Mouse (Mus musculus) lung, postnatal 0 days (tissue): ENCODE measurements around the gene Clip2. TPM values are rescaled to one million over a fixed set of nuclear protein-coding genes. Genes with fewer than 3 reads are reported as not detected.

Source experiments
- ATAC-seq: fragments of 200-750 bp; cut with Nextera tagmentation; 2 replicates; pipeline ENCODE4 v1.8.0; 2017; ENCODE audit warnings: moderate library complexity
- DNase-seq: peaks from one replicate; pipeline ENCODE4 v3.0.0-alpha.2; 2016; ENCODE audit warnings: low spot score
- H3K27ac ChIP-seq: fragments of 300-500 bp; sonication (generic); 2 replicates; pipeline ENCODE4 v1.5.1; 2014; ENCODE audit warnings: antibody characterized with exemption, mild to moderate bottlenecking, low read length, mixed read lengths
- H3K27me3 ChIP-seq: fragments of 300-500 bp; sonication (generic); replicated peaks from 2 replicates; pipeline ENCODE4 v1.6.1; 2014; ENCODE audit warnings: low read length, mixed read lengths; ENCODE audit not compliant: insufficient read depth
- H3K36me3 ChIP-seq: fragments of 300-500 bp; sonication (generic); 2 replicates; pipeline ENCODE4 v1.6.1; 2014; ENCODE audit warnings: low read length, mixed read lengths; ENCODE audit not compliant: insufficient read depth
- H3K4me1 ChIP-seq: fragments of 300-500 bp; sonication (generic); 2 replicates; pipeline ENCODE4 v1.6.1; 2014; ENCODE audit warnings: antibody characterized with exemption, low read depth, low read length, mixed read lengths; ENCODE audit not compliant: insufficient read depth
- H3K4me2 ChIP-seq: fragments of 300-500 bp; sonication (generic); replicated peaks from 2 replicates; pipeline ENCODE4 v1.6.1; 2014; ENCODE audit warnings: low read depth, mild to moderate bottlenecking, low read length, moderate library complexity, mixed read lengths
- H3K4me3 ChIP-seq: fragments of 300-500 bp; sonication (generic); 2 replicates; pipeline ENCODE4 v1.5.1; 2014; ENCODE audit warnings: low read depth, low read length
- H3K9ac ChIP-seq: fragments of 300-500 bp; sonication (generic); replicated peaks from 2 replicates; pipeline ENCODE4 v1.6.1; 2014; ENCODE audit warnings: low read depth, mild to moderate bottlenecking
- H3K9me3 ChIP-seq: fragments of 300-500 bp; sonication (generic); 2 replicates; pipeline ENCODE4 v1.6.1; 2016; ENCODE audit warnings: low read length, mixed read lengths
- CTCF ChIP-seq: IDR thresholded peaks from 2 replicates; pipeline ENCODE4 v1.5.1; 2016; ENCODE audit warnings: antibody characterized with exemption, mild to moderate bottlenecking
- EP300 ChIP-seq: IDR thresholded peaks from 2 replicates; pipeline ENCODE4 v1.6.1; 2016; ENCODE audit warnings: antibody characterized with exemption, mild to moderate bottlenecking, control low read depth
- WGBS: fragments of 180-500 bp; shearing (Covaris S2); extraction: QIAGEN DNeasy Blood & Tissue Kit; methylation state at CpG from one replicate; pipeline ENCODE4 v1.1.7; 2014; 5-methylcytosine and 5-hydroxymethylcytosine counted together
- polyA plus RNA-seq: library from polyadenylated mRNA; unstranded; fragments of >200 nt; fragmentation: Nextera tagmentation; extraction: Ambion mirVana; gene quantifications from 2 replicates; pipeline ENCODE4 v1.2.1, GENCODE M21; 2015

Clip2 gene
- polyA plus RNA-seq, 1 experiment from 2014 or later = 3.0 TPM

DNA sequence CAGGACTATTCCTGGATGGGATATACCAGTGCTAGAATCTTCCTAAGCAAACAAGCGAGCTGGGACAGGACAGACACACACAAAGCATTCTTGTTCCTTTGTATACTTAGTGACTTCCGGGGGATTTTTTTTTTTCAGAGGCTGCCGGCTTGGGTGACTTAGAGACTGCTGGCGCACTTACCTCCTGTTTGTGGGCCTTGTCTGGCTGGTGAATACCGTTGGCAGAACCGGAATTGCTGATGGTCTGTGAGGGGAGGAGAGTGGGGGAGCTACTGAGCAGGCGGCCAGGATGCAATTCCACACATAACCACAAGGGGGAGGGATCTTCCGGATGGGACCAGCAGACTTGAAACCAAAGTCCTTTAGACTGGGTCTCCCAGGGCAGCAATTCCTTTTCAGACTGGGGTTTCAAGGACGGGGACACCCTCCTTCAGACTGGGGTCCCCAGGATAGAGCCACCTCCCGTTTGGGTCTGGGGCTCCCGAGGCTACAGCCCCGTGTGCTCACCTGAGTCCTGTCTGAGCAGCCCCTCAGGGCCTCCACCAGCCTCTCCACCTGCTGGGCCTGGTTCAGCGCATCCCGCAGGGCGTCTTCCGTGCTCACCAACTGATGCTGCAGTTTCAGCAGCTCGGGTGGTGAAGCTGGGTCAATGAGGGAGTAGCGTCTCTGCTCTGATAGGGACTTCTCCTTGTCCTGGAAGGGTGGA lies 60.4 kb downstream of the Clip2 start:
- peaks cover 7% of the 10 kb centered on the region; the same call in 1 of the 2 replicates for H3K36me3 ChIP-seq
- no peak overlapping the region for H3K9ac ChIP-seq
- H3K4me1 ChIP-seq = 0 out of 2 replicates have a peak, but pooled peaks cover 2% of the 10 kb centered on the region
- peak overlapping the region; percentile 44 for H3K27ac ChIP-seq
- H3K4me2 ChIP-seq = no peak overlapping the region
- peak; percentile 99 for TF ChIP-seq CTCF
- peak; percentile 73 for TF ChIP-seq EP300
- 23% methylated on average over 18 of the region's 18 CpGs for WGBS
- DNase-seq = peak; percentile 94
- ATAC-seq = peak; percentile 81
- H3K27me3 ChIP-seq = no peaks in the 10 kb centered on the region
- no peak overlapping the region for H3K4me3 ChIP-seq
- H3K9me3 ChIP-seq = no peaks in the 10 kb centered on the region

DNA sequence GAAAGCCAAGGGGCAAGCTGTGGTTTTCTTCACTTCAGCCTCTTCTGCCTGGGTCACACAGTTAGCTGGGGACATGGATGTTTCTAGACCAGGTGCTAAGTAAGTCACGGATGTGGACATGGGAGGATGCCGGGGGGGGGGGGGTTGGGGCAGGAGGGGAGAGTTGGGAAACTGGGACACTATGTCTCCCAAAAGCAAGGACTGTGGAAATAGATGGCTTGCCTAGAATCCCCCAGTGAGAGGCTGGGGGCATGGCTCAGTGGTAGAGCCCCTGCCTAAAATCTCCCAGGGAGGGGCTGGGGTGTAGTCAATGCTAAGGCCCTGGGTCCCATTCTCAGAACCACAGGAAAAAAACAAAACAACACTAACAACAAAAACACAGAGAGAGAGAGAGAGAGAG lies 61.0 kb downstream of the Clip2 start:
- Histone ChIP-seq H3K36me3 (peaks cover 7% of the 10 kb centered on the region; the same call in 1 of the 2 replicates), H3K9ac (no peak overlapping the region), H3K4me1 (0 out of 2 replicates have a peak, but pooled peaks cover 2% of the 10 kb centered on the region), H3K4me2 (no peak overlapping the region), H3K27ac (peak overlapping the region; percentile 51), H3K4me3 (no peak overlapping the region), H3K27me3 (no peaks in the 10 kb centered on the region), H3K9me3 (no peaks in the 10 kb centered on the region)
- ATAC-seq (no peak), DNase-seq (no peak)
- TF ChIP-seq EP300 (no peak), CTCF (no peak)
- WGBS = 63% methylated on average over 2 of the region's 2 CpGs

DNA sequence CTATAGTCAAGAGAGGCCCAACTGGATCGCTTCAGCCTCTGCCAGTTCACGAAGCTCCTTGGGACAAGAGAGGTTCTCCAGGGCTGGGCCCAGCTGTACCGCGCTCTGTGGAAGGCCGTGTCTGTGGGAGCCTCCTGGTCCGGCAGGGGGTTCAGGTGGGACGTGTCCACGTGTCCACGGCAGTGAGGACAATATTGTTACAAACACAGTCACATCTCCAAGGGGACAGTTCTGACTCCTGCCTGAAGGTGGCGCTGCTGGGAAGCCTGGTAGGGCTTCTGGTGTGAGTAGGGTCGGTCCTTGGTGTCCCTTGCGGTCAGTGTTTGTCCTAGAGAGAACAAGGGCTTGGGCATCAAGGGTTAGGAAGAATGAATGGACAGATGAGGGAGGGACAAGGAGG lies 61.8 kb downstream of the Clip2 start:
- no peaks in the 10 kb centered on the region for H3K9me3 ChIP-seq
- DNase-seq (no peak), ATAC-seq (no peak)
- 87% methylated on average over 12 of the region's 12 CpGs for WGBS
- no peak overlapping the region for H3K27ac ChIP-seq
- H3K4me2 ChIP-seq = no peak overlapping the region
- H3K9ac ChIP-seq = no peak overlapping the region
- no peaks in the 10 kb centered on the region for H3K27me3 ChIP-seq
- peaks cover 6% of the 10 kb centered on the region; the same call in 1 of the 2 replicates for H3K36me3 ChIP-seq
- H3K4me1 ChIP-seq = 0 out of 2 replicates have a peak, but pooled peaks cover 2% of the 10 kb centered on the region
- H3K4me3 ChIP-seq = no peak overlapping the region
- TF ChIP-seq CTCF (peak; percentile 71), EP300 (no peak)

DNA sequence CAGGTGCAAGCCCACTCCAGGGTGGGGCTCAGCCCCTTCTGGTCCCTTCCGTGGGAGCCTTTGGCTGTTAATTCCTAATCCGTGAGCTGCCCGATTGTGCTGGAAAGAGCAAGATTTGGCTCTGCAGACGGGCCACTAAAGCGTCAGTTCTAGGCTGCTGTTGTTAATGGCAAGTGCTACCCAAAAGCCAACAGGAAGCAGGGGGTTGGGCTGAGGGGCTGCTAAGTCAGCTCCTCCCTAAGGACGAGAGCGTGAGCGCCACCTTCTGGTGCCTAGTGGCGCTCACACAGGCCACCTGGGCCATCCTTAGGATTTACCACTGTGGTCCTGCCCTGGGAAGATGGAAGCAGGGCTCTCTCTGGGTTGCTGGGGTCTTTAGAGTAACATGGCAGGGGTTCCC lies 62.7 kb downstream of the Clip2 start:
- 0 out of 2 replicates have a peak, but pooled peaks cover 2% of the 10 kb centered on the region for H3K4me1 ChIP-seq
- TF ChIP-seq EP300 = no peak
- peak; percentile 69 for TF ChIP-seq CTCF
- no peak overlapping the region for H3K4me3 ChIP-seq
- WGBS = 30% methylated on average over 9 of the region's 9 CpGs
- no peak overlapping the region for H3K27ac ChIP-seq
- H3K9me3 ChIP-seq = no peaks in the 10 kb centered on the region
- no peak overlapping the region for H3K9ac ChIP-seq
- peak; percentile 60 for DNase-seq
- no peaks in the 10 kb centered on the region for H3K27me3 ChIP-seq
- peaks cover 4% of the 10 kb centered on the region; the same call in 1 of the 2 replicates for H3K36me3 ChIP-seq
- ATAC-seq = peak; percentile 23; the same call in 1 of the 2 replicates
- H3K4me2 ChIP-seq = no peak overlapping the region

DNA sequence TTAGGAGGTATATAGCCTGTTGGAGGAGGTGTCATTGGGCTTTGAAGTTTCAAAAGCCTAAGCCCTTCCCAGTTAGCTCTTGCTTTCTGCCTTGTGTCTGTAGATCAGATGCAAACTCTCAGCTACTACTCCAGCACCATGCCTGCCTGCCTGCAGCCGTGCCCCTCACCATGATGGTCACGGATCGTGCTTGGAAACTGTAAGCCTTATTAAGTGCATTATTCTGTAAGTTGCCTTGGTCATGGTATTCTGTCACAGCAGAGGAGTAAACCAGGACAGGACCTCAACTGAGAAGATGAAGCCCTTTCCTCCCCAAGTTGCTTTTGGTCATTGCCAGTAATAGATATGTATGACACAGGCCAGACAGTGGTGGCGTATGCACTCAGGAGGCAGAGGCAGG lies 63.6 kb downstream of the Clip2 start:
- no peak overlapping the region for H3K4me2 ChIP-seq
- H3K27ac ChIP-seq = no peak overlapping the region
- no peaks in the 10 kb centered on the region for H3K4me1 ChIP-seq
- H3K9me3 ChIP-seq = no peaks in the 10 kb centered on the region
- no peak overlapping the region for H3K9ac ChIP-seq
- ATAC-seq (no peak), DNase-seq (no peak)
- 98% methylated on average over 4 of the region's 4 CpGs for WGBS
- TF ChIP-seq EP300 (no peak), CTCF (no peak)
- no peaks in the 10 kb centered on the region for H3K27me3 ChIP-seq
- H3K4me3 ChIP-seq = no peak overlapping the region
- peaks cover 4% of the 10 kb centered on the region; the same call in 1 of the 2 replicates for H3K36me3 ChIP-seq

DNA sequence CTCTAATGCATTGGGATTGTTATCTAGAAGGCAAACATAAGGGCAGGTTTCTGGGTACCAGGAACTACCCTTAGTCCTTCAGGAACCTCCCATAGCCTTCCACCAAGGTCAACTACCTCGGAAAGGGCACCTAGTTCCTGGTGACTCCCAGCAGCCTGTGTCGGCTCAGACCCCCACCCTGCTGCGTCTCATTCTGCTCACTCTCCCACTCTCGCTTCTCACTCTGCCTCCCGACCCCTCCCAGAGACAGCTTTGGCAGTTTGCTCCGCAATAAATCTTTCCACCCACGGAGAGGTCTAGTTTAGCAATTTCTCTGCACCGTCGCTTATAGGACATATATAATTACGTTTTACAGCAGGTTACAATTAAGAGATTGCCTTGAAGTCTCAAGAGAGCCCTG lies 64.2 kb downstream of the Clip2 start:
- H3K9me3 ChIP-seq = no peaks in the 10 kb centered on the region
- no peak for TF ChIP-seq EP300
- TF ChIP-seq CTCF = no peak
- no peak overlapping the region for H3K4me3 ChIP-seq
- peaks cover 4% of the 10 kb centered on the region; the same call in 1 of the 2 replicates for H3K36me3 ChIP-seq
- DNase-seq (no peak), ATAC-seq (no peak)
- WGBS = 70% methylated on average over 10 of the region's 10 CpGs
- no peak overlapping the region for H3K9ac ChIP-seq
- no peak overlapping the region for H3K27ac ChIP-seq
- H3K4me1 ChIP-seq = no peaks in the 10 kb centered on the region
- H3K4me2 ChIP-seq = no peak overlapping the region
- no peaks in the 10 kb centered on the region for H3K27me3 ChIP-seq
